28 mouse cellular contexts compared by ENCODE assay signal in genomic region chr10:75068086-75068485, GRCm38 (mm10). TPM values are rescaled to one million over a fixed set of nuclear protein-coding genes. Genes with fewer than 3 reads are reported as not detected.
DNase-seq lines count a peak whose midpoint lies in the region; ATAC-seq and TF ChIP-seq lines count a peak whose summit lies in the region.
"Had no signal": no experiment of that assay in that cellular context is flagged by ENCODE, and none has a peak within 500 bp of the region (broad histone marks: within the 10 kb centered on the region; RNA-seq: fewer than 3 reads in every experiment).

No protein-coding gene starts in this region.

- TF ChIP-seq CTCF in lung, embryonic 14.5 days (IDR thresholded peaks at IDR 0.05; ENCODE audit: low read depth): no peak

- H3K4me2 ChIP-seq in kidney, embryonic 16.5 days (replicated peaks; ENCODE audit: low read depth, low read length): no peak overlapping the region
- peak overlapping the region; percentile 51 for H3K4me2 ChIP-seq in lung, embryonic 14.5 days
- H3K4me2 ChIP-seq: embryonic facial prominence, embryonic 12.5 days; hindbrain, embryonic 12.5 days; limb, embryonic 12.5 days; midbrain, embryonic 11.5 days had no signal

- 54% methylated on average over 2 of the region's 2 CpGs for WGBS in kidney, embryonic 16.5 days
- WGBS in lung, embryonic 14.5 days: 32% methylated on average over 2 of the region's 2 CpGs

- peak overlapping the region; percentile 45; the same call in 1 of the 2 replicates for H3K27ac ChIP-seq in kidney, embryonic 16.5 days (ENCODE audit: low read length)
- peak overlapping the region; percentile 42; the same call in 1 of the 2 replicates for H3K27ac ChIP-seq in lung, embryonic 14.5 days (ENCODE audit: low read depth)
- H3K27ac ChIP-seq: embryonic facial prominence, embryonic 12.5 days; hindbrain, embryonic 12.5 days; limb, embryonic 12.5 days; stomach, postnatal 0 days had no signal

- no peak overlapping the region for H3K9ac ChIP-seq in kidney, embryonic 16.5 days (replicated peaks; ENCODE audit: low read length)
- no peak overlapping the region for H3K9ac ChIP-seq in lung, embryonic 14.5 days
- H3K9ac ChIP-seq: embryonic facial prominence, embryonic 12.5 days; forebrain, postnatal 0 days; hindbrain, embryonic 12.5 days; limb, embryonic 12.5 days had no signal

- H3K4me3 ChIP-seq in kidney, embryonic 16.5 days (ENCODE audit: low read length): no peak overlapping the region
- H3K4me3 ChIP-seq in lung, embryonic 14.5 days (ENCODE audit: low read depth, low read length): 0 out of 2 replicates have a peak overlapping the region, but pooled peaks have one; percentile 6
- H3K4me3 ChIP-seq: embryonic facial prominence, embryonic 12.5 days; hindbrain, embryonic 12.5 days; limb, embryonic 12.5 days had no signal

- DNase-seq in kidney, adult 11 months: no peak
- peak; percentile 59 to 67 for DNase-seq in lung, adult 18-20 months
- no peak for DNase-seq in lung, postnatal 10 days
- DNase-seq in lung, embryonic 14.5 days: no peak
- DNase-seq in lung, postnatal 36 days: peak; percentile 68
- DNase-seq in cerebellum, adult 11-12 months: no peak
- no peak for DNase-seq in adrenal gland, postnatal 25 days
- DNase-seq: adrenal gland, adult 8-10 months; B cell, adult 2 months; cerebellum, adult 2 months; cerebellum, postnatal 25 days; forebrain, postnatal 0 days; gastrocnemius, postnatal 14 days; heart, adult 18-20 months; layer of hippocampus, postnatal 36 days had no signal

- 0 out of 2 replicates have a peak, but pooled peaks cover 3% of the 10 kb centered on the region for H3K36me3 ChIP-seq in kidney, embryonic 16.5 days (ENCODE audit: insufficient read depth, low read length)
- H3K36me3 ChIP-seq in lung, embryonic 14.5 days (ENCODE audit: insufficient read depth): peaks cover 15% of the 10 kb centered on the region; the same call in 1 of the 2 replicates
- H3K36me3 ChIP-seq: G1E had no signal

- no peaks in the 10 kb centered on the region for H3K27me3 ChIP-seq in kidney, embryonic 16.5 days (ENCODE audit: insufficient read depth, low read length)
- H3K27me3 ChIP-seq in lung, embryonic 14.5 days (ENCODE audit: insufficient read depth, low read length): no peaks in the 10 kb centered on the region
- H3K27me3 ChIP-seq: CH12.LX; embryonic facial prominence, embryonic 12.5 days; hindbrain, embryonic 12.5 days; limb, embryonic 12.5 days had no signal

- H3K4me1 ChIP-seq in kidney, embryonic 16.5 days (ENCODE audit: insufficient read depth, low read length): peaks cover 41% of the 10 kb centered on the region
- peaks cover 11% of the 10 kb centered on the region for H3K4me1 ChIP-seq in lung, embryonic 14.5 days (ENCODE audit: insufficient read depth)

- H3K9me3 ChIP-seq in kidney, embryonic 16.5 days (ENCODE audit: low read length): no peaks in the 10 kb centered on the region
- no peaks in the 10 kb centered on the region for H3K9me3 ChIP-seq in lung, embryonic 14.5 days (ENCODE audit: low read depth, low read length)
- H3K9me3 ChIP-seq: embryonic facial prominence, embryonic 12.5 days; hindbrain, embryonic 12.5 days; limb, embryonic 12.5 days had no signal

- no peak for ATAC-seq in kidney, embryonic 16.5 days (ENCODE audit: low FRiP score, low TSS enrichment)
- ATAC-seq in lung, embryonic 14.5 days (ENCODE audit: insufficient read depth): no peak
- ATAC-seq: forebrain, postnatal 0 days had no signal

RNA-seq across cellular contexts. Expression of gene Bcr, which starts 7.7 kb away (rescaled TPM):
- 6.8 and 8.4 TPM in 2 replicates for polyA plus RNA-seq in kidney, embryonic 16.5 days (2015; fragmentation: Nextera tagmentation; extraction: Ambion mirVana)
- polyA plus RNA-seq in lung, embryonic 14.5 days (2014; fragmentation: Nextera tagmentation; extraction: Ambion mirVana): 10.9 and 11.5 TPM in 2 replicates
- total RNA-seq in adrenal gland, postnatal 25 days (2021): 31.3 and 41.0 TPM in 2 replicates
- polyA plus RNA-seq: G1E had no signal

RNA-seq across cellular contexts. Expression of gene Rab36, which starts 31.2 kb away (rescaled TPM):
- 10.9 and 12.9 TPM in 2 replicates for polyA plus RNA-seq in kidney, embryonic 16.5 days (2015; fragmentation: Nextera tagmentation; extraction: Ambion mirVana)
- 12.8 and 14.8 TPM in 2 replicates for polyA plus RNA-seq in lung, embryonic 14.5 days (2014; fragmentation: Nextera tagmentation; extraction: Ambion mirVana)
- 14.8 and 21.8 TPM in 2 replicates for total RNA-seq in adrenal gland, postnatal 25 days (2021)
- polyA plus RNA-seq: G1E had no signal

RNA-seq across cellular contexts. Expression of gene Rsph14, which starts 35.7 kb away (rescaled TPM):
- not detected in 2 replicates for polyA plus RNA-seq in kidney, embryonic 16.5 days (2015; fragmentation: Nextera tagmentation; extraction: Ambion mirVana)
- polyA plus RNA-seq in lung, embryonic 14.5 days (2014; fragmentation: Nextera tagmentation; extraction: Ambion mirVana): not detected in 2 replicates
- 0.52 TPM in 1 of 2 replicates, not detected in the other for total RNA-seq in adrenal gland, postnatal 25 days (2021)
- total RNA-seq: CH12.LX; gastrocnemius, postnatal 14 days; heart, adult 18-20 months; heart, postnatal 25 days; monocyte, adult 5-6 weeks; neutrophil, adult 5-6 weeks had no signal
- polyA plus RNA-seq: embryonic facial prominence, embryonic 12.5 days; forebrain, embryonic 11.5 days; G1E; heart, embryonic 14.5 days; limb, embryonic 12.5 days; midbrain, embryonic 11.5 days; stomach, postnatal 0 days had no signal

Comparison
In these comparisons a context has a peak if more than half of its experiments do, and no peak if none do; other contexts are left out.
1. DNase-seq: peak in lung, adult 18-20 months (2 of 2) and lung, postnatal 36 days (single experiment); none in kidney, adult 11 months (single experiment), lung, postnatal 10 days (single experiment), lung, embryonic 14.5 days (single experiment), cerebellum, adult 11-12 months (single experiment) and adrenal gland, postnatal 25 days (single experiment).